In genomic region chr8:83594167-83595049, GRCm38 (mm10) we compare ENCODE assay signal across 8 mouse cellular contexts. TPM values are rescaled to one million over a fixed set of nuclear protein-coding genes. Genes with fewer than 3 reads are reported as not detected.
DNase-seq lines count a peak whose midpoint lies in the region; ATAC-seq lines count a peak whose summit lies in the region.

No protein-coding gene starts in this region.

- WGBS in heart, embryonic 14.5 days, result under 1% methylated on average over 43 of the region's 43 CpGs
- WGBS in liver, embryonic 13.5 days (ENCODE audit: insufficient replicate concordance), result under 1% methylated on average over 43 of the region's 43 CpGs
- WGBS in stomach, embryonic 16.5 days, result under 1% methylated on average over 43 of the region's 43 CpGs

- peak overlapping the region; percentile 88 for H3K4me3 ChIP-seq in brown adipose tissue, adult 24 weeks (ENCODE audit: insufficient read depth, low read depth, low read length)
- H3K4me3 ChIP-seq in heart, embryonic 14.5 days (ENCODE audit: control insufficient read depth in 1 of 2, insufficient read depth in 1 of 2, low read depth in 1 of 2, low read length in 2 of 2), result peak overlapping the region; percentile 72 to 91
- peak overlapping the region; percentile 80 for H3K4me3 ChIP-seq in liver, embryonic 13.5 days (replicated peaks)
- peak overlapping the region; percentile 88 for H3K4me3 ChIP-seq in stomach, embryonic 16.5 days (replicated peaks; ENCODE audit: low read length)

- H3K9me3 ChIP-seq in heart, embryonic 14.5 days (ENCODE audit: control insufficient read depth, low read length), result no peaks in the 10 kb centered on the region
- no peaks in the 10 kb centered on the region for H3K9me3 ChIP-seq in liver, embryonic 13.5 days (replicated peaks)
- H3K9me3 ChIP-seq in stomach, embryonic 16.5 days (replicated peaks; ENCODE audit: control insufficient read depth, low read length), result no peaks in the 10 kb centered on the region

- peaks cover 2% of the 10 kb centered on the region; the same call in 1 of the 2 replicates for H3K4me1 ChIP-seq in brown adipose tissue, adult 24 weeks (ENCODE audit: control insufficient read depth, insufficient read depth, insufficient read length, low read length)
- peaks cover 5 to 18% of the 10 kb centered on the region in 2 experiments; a peak in 3 of 4 replicates for H3K4me1 ChIP-seq in heart, embryonic 14.5 days (ENCODE audit: control insufficient read depth in 2 of 2, insufficient read depth in 2 of 2, low read length in 2 of 2)
- peaks cover 79% of the 10 kb centered on the region for H3K4me1 ChIP-seq in liver, embryonic 13.5 days (replicated peaks)
- peaks cover 21% of the 10 kb centered on the region for H3K4me1 ChIP-seq in stomach, embryonic 16.5 days (ENCODE audit: control insufficient read depth, insufficient read depth, low read length)

- peak overlapping the region; percentile 99 for H3K4me2 ChIP-seq in heart, embryonic 14.5 days (ENCODE audit: low read length)
- peak overlapping the region; percentile 92 for H3K4me2 ChIP-seq in liver, embryonic 13.5 days
- peak overlapping the region; percentile 90 for H3K4me2 ChIP-seq in stomach, embryonic 16.5 days (ENCODE audit: low read depth, low read length)

- peak overlapping the region; percentile 96 for H3K9ac ChIP-seq in heart, embryonic 14.5 days (ENCODE audit: low read length)
- peak overlapping the region; percentile 93 for H3K9ac ChIP-seq in liver, embryonic 13.5 days
- H3K9ac ChIP-seq in stomach, embryonic 16.5 days (ENCODE audit: low read length), result peak overlapping the region; percentile 89

- peaks cover 24% of the 10 kb centered on the region for H3K36me3 ChIP-seq in heart, embryonic 14.5 days (ENCODE audit: control insufficient read depth, insufficient read depth, low read length)
- H3K36me3 ChIP-seq in liver, embryonic 13.5 days, result peaks cover 22% of the 10 kb centered on the region
- no peaks in the 10 kb centered on the region for H3K36me3 ChIP-seq in stomach, embryonic 16.5 days (ENCODE audit: control insufficient read depth, insufficient read depth, low read length)

- ATAC-seq in heart, embryonic 14.5 days (ENCODE audit: insufficient number of reproducible peaks, insufficient read depth, low FRiP score, low read depth), result peak; percentile 98
- peak; percentile 98 for ATAC-seq in liver, embryonic 13.5 days (ENCODE audit: low read depth)
- ATAC-seq in stomach, embryonic 16.5 days (ENCODE audit: insufficient read depth, low FRiP score), result peak; percentile 99

- DNase-seq in CD4-positive, CD25-positive, alpha-beta regulatory T cell, adult 2 months (ENCODE audit: low read depth, low spot score), result peak; percentile 99
- peak; percentile 91 for DNase-seq in fat pad, adult 2 months (ENCODE audit: extremely low read depth, low read depth, low spot score)
- peak; percentile 98 for DNase-seq in kidney, postnatal 14 days
- peak; percentile 95 for DNase-seq in liver, embryonic 13.5 days
- peak; percentile 98 for DNase-seq in neural tube, embryonic 10.5 days (ENCODE audit: extremely low spot score, low spot score)

- H3K27ac ChIP-seq in brown adipose tissue, adult 24 weeks (replicated peaks; ENCODE audit: low read depth, low read length), result peak overlapping the region; percentile 71
- H3K27ac ChIP-seq in heart, embryonic 14.5 days (replicated peaks in 1 of 2; ENCODE audit: control insufficient read depth in 1 of 2, insufficient read depth in 1 of 2, low read depth in 2 of 2, low read length in 2 of 2), result peak overlapping the region; percentile 89 to 96
- peak overlapping the region; percentile 95 for H3K27ac ChIP-seq in liver, embryonic 13.5 days
- peak overlapping the region; percentile 92 for H3K27ac ChIP-seq in stomach, embryonic 16.5 days (ENCODE audit: low read length)

- no peaks in the 10 kb centered on the region for H3K27me3 ChIP-seq in heart, embryonic 14.5 days (ENCODE audit: control insufficient read depth, insufficient read depth, low read length)
- H3K27me3 ChIP-seq in liver, embryonic 13.5 days, result no peaks in the 10 kb centered on the region
- H3K27me3 ChIP-seq in stomach, embryonic 16.5 days (ENCODE audit: control insufficient read depth, insufficient read depth, low read length), result no peaks in the 10 kb centered on the region

RNA-seq across cellular contexts. Expression of gene Tecr, which starts 13.4 kb away (rescaled TPM):
- 552 and 608 TPM in 2 replicates for polyA plus RNA-seq in brown adipose tissue, adult 24 weeks (2012; ENCODE audit: insufficient read depth, insufficient read length, missing spikeins)
- polyA plus RNA-seq in heart, embryonic 14.5 days (2014; fragmentation: Nextera tagmentation; extraction: Ambion mirVana), result 461 and 507 TPM in 2 replicates
- 334 and 348 TPM in 2 replicates for polyA plus RNA-seq in liver, embryonic 13.5 days (2015; fragmentation: Nextera tagmentation; extraction: Ambion mirVana)
- polyA plus RNA-seq in stomach, embryonic 16.5 days (2015; fragmentation: Nextera tagmentation; extraction: Ambion mirVana), result 503 and 554 TPM in 2 replicates

RNA-seq across cellular contexts. Expression of gene Dnajb1, which starts 13.6 kb away (rescaled TPM):
- polyA plus RNA-seq in brown adipose tissue, adult 24 weeks (2012; ENCODE audit: insufficient read depth, insufficient read length, missing spikeins), result 25.0 and 50.3 TPM in 2 replicates
- 37.0 and 38.2 TPM in 2 replicates for polyA plus RNA-seq in heart, embryonic 14.5 days (2014; fragmentation: Nextera tagmentation; extraction: Ambion mirVana)
- 54.5 and 59.6 TPM in 2 replicates for polyA plus RNA-seq in liver, embryonic 13.5 days (2015; fragmentation: Nextera tagmentation; extraction: Ambion mirVana)
- 69.6 and 74.3 TPM in 2 replicates for polyA plus RNA-seq in stomach, embryonic 16.5 days (2015; fragmentation: Nextera tagmentation; extraction: Ambion mirVana)

RNA-seq across cellular contexts. Expression of gene Ndufb7, which starts 27.9 kb away (rescaled TPM):
- polyA plus RNA-seq in brown adipose tissue, adult 24 weeks (2012; ENCODE audit: insufficient read depth, insufficient read length, missing spikeins), result 676 and 868 TPM in 2 replicates
- 717 and 718 TPM in 2 replicates for polyA plus RNA-seq in heart, embryonic 14.5 days (2014; fragmentation: Nextera tagmentation; extraction: Ambion mirVana)
- polyA plus RNA-seq in liver, embryonic 13.5 days (2015; fragmentation: Nextera tagmentation; extraction: Ambion mirVana), result 268 and 288 TPM in 2 replicates
- 285 and 326 TPM in 2 replicates for polyA plus RNA-seq in stomach, embryonic 16.5 days (2015; fragmentation: Nextera tagmentation; extraction: Ambion mirVana)

RNA-seq across cellular contexts. Expression of gene Gipc1, which starts 58.1 kb away (rescaled TPM):
- 20.8 and 21.2 TPM in 2 replicates for polyA plus RNA-seq in brown adipose tissue, adult 24 weeks (2012; ENCODE audit: insufficient read depth, insufficient read length, missing spikeins)
- polyA plus RNA-seq in heart, embryonic 14.5 days (2014; fragmentation: Nextera tagmentation; extraction: Ambion mirVana), result 133 and 139 TPM in 2 replicates
- polyA plus RNA-seq in liver, embryonic 13.5 days (2015; fragmentation: Nextera tagmentation; extraction: Ambion mirVana), result 61.3 and 64.3 TPM in 2 replicates
- 190 TPM in 2 replicates for polyA plus RNA-seq in stomach, embryonic 16.5 days (2015; fragmentation: Nextera tagmentation; extraction: Ambion mirVana)

RNA-seq across cellular contexts. Expression of gene Olfr370, which starts 58.8 kb away (rescaled TPM):
- not detected in 2 replicates for polyA plus RNA-seq in brown adipose tissue, adult 24 weeks (2012; ENCODE audit: insufficient read depth, insufficient read length, missing spikeins)
- polyA plus RNA-seq in heart, embryonic 14.5 days (2014; fragmentation: Nextera tagmentation; extraction: Ambion mirVana), result not detected in 2 replicates
- polyA plus RNA-seq in liver, embryonic 13.5 days (2015; fragmentation: Nextera tagmentation; extraction: Ambion mirVana), result not detected in 2 replicates
- polyA plus RNA-seq in stomach, embryonic 16.5 days (2015; fragmentation: Nextera tagmentation; extraction: Ambion mirVana), result not detected in 2 replicates

Comparison
In these comparisons a context has a peak if more than half of its experiments do, and no peak if none do; other contexts are left out.
1. Peak in every context shown above with its lines: DNase-seq, ATAC-seq, H3K4me3 ChIP-seq and H3K27ac ChIP-seq.